Mouse (Mus musculus): Measurements from ENCODE around the gene Arl4a. TPM values are rescaled to one million over a fixed set of nuclear protein-coding genes. Genes with fewer than 3 reads are reported as not detected.

Arl4a gene
- polyA plus RNA-seq, 1 experiment from 2014 or later: 44.8 TPM

Other genes with a start within 250 kb of the Arl4a start
- 14.9 and 19.9 TPM in 2 replicates for gene Scin, start 96.2 kb upstream of the Arl4a start, polyA plus RNA-seq (2015; fragmentation: Nextera tagmentation; extraction: Ambion mirVana)
- 0.17 and 0.24 TPM in 2 replicates for gene Lsmem1, start 161.5 kb upstream of the Arl4a start, polyA plus RNA-seq (2015; fragmentation: Nextera tagmentation; extraction: Ambion mirVana)
- 102 and 105 TPM in 2 replicates for gene Ifrd1, start 210.5 kb upstream of the Arl4a start, polyA plus RNA-seq (2015; fragmentation: Nextera tagmentation; extraction: Ambion mirVana)